Mouse (Mus musculus) right cerebral cortex, adult 18-20 months (tissue): ENCODE results near the gene Macf1.
"Not testable (repeated sequence)": the region's sequence is repeated elsewhere in the genome, so short reads cannot be mapped to it uniquely, and the experiment has no call there.

Source experiments
- DNase-seq: peaks from one replicate; pipeline ENCODE4 v3.0.0; 2022; ENCODE audit warnings: mixed read lengths

Gene Macf1

GRCm38 (mm10) chr4:123335796-123336585, 348.2 kb downstream of the Macf1 start:
- no peak for DNase-seq

- DNase-seq: not testable (repeated sequence)
Measured at GRCm38 (mm10) chr4:123335244-123335643, 348.9 kb downstream of the Macf1 start.

GRCm38 (mm10) chr4:123334177-123334576, 350.0 kb downstream of the Macf1 start:
- no peak for DNase-seq

- no peak for DNase-seq
Measured at GRCm38 (mm10) chr4:123333151-123333550, 351.0 kb downstream of the Macf1 start.

- DNase-seq: not testable (repeated sequence)
Measured at GRCm38 (mm10) chr4:123331961-123332360, 352.2 kb downstream of the Macf1 start.

- DNase-seq: no peak
Measured at GRCm38 (mm10) chr4:123331326-123331725, 352.8 kb downstream of the Macf1 start.

- DNase-seq: no peak
Measured at GRCm38 (mm10) chr4:123328946-123329345, 355.2 kb downstream of the Macf1 start.

- no peak for DNase-seq
Measured at GRCm38 (mm10) chr4:123327630-123328029, 356.5 kb downstream of the Macf1 start.

GRCm38 (mm10) chr4:123326087-123326486, 358.1 kb downstream of the Macf1 start:
- DNase-seq: no peak

GRCm38 (mm10) chr4:123323534-123323933, 360.6 kb downstream of the Macf1 start, which contains the start of gene Oxct2a:
TSS of gene Oxct2a (minus strand) at chr4:123323634.
- DNase-seq: no peak

- DNase-seq: not testable (repeated sequence)
Measured at GRCm38 (mm10) chr4:123322910-123323309, 361.2 kb downstream of the Macf1 start.

GRCm38 (mm10) chr4:123314497-123314896, 369.7 kb downstream of the Macf1 start:
- no peak for DNase-seq

GRCm38 (mm10) chr4:123313010-123313409, 371.1 kb downstream of the Macf1 start:
- DNase-seq: no peak

- DNase-seq: no peak
Measured at GRCm38 (mm10) chr4:123311845-123312244, 372.3 kb downstream of the Macf1 start.

- no peak for DNase-seq
Measured at GRCm38 (mm10) chr4:123308292-123308691, 375.9 kb downstream of the Macf1 start.

GRCm38 (mm10) chr4:123306999-123307398, 377.2 kb downstream of the Macf1 start:
- DNase-seq: peak; percentile 52

GRCm38 (mm10) chr4:123305789-123306188, 378.4 kb downstream of the Macf1 start:
- peak; percentile 28 for DNase-seq
